Mouse (Mus musculus) hindbrain, embryonic 11.5 days (tissue): ENCODE data around the gene Cyth3. TPM values are rescaled to one million over a fixed set of nuclear protein-coding genes. Genes with fewer than 3 reads are reported as not detected.

ENCODE experiments used
- ATAC-seq: fragments of 200-750 bp; cut with Nextera tagmentation; 2 replicates; pipeline ENCODE4 v1.8.0; 2017; ENCODE audit warnings: mild to moderate bottlenecking, moderate TSS enrichment, moderate library complexity; ENCODE audit not compliant: low FRiP score
- DNase-seq: peaks from one replicate; pipeline ENCODE4 v3.0.0-alpha.2; 2015; ENCODE audit warnings: low spot score
- H3K27ac ChIP-seq: fragments of 300-500 bp; sonication (generic); 2 replicates; pipeline ENCODE4 v1.5.1; 2014; ENCODE audit warnings: mild to moderate bottlenecking, low read depth, low read length
- H3K27me3 ChIP-seq: fragments of 300-500 bp; sonication (generic); 2 replicates; pipeline ENCODE4 v1.6.1; 2014; ENCODE audit warnings: mild to moderate bottlenecking, low read length, moderate library complexity, mixed read lengths; ENCODE audit not compliant: control insufficient read depth, insufficient read depth
- H3K36me3 ChIP-seq: fragments of 300-500 bp; sonication (generic); 2 replicates; pipeline ENCODE4 v1.6.1; 2014; ENCODE audit warnings: mild to moderate bottlenecking, low read length, moderate library complexity, mixed read lengths; ENCODE audit not compliant: control insufficient read depth, insufficient read depth
- H3K4me1 ChIP-seq: fragments of 300-500 bp; sonication (generic); replicated peaks from 2 replicates; pipeline ENCODE4 v1.6.1; 2014; ENCODE audit warnings: low read length, mixed read lengths; ENCODE audit not compliant: control insufficient read depth, insufficient read depth
- H3K4me2 ChIP-seq: fragments of 300-500 bp; sonication (generic); replicated peaks from 2 replicates; pipeline ENCODE4 v1.6.1; 2014; ENCODE audit warnings: mild to moderate bottlenecking, low read depth, low read length
- H3K4me3 ChIP-seq: fragments of 300-500 bp; sonication (generic); 2 replicates; pipeline ENCODE4 v1.5.1; 2014; ENCODE audit warnings: low read depth, low read length
- H3K9ac ChIP-seq: fragments of 300-500 bp; sonication (generic); 2 replicates; pipeline ENCODE4 v1.6.1; 2014; ENCODE audit warnings: low read depth, low read length
- H3K9me3 ChIP-seq: fragments of 300-500 bp; sonication (generic); 2 replicates; pipeline ENCODE4 v1.6.1; 2016; ENCODE audit warnings: low read length; ENCODE audit not compliant: control insufficient read depth
- WGBS: fragments of 180-500 bp; shearing (Covaris S2); extraction: QIAGEN DNeasy Blood & Tissue Kit; methylation state at CpG from one replicate; pipeline ENCODE4 v1.1.7; 2014; 5-methylcytosine and 5-hydroxymethylcytosine counted together
- polyA plus RNA-seq: library from polyadenylated mRNA; unstranded; fragments of >200 nt; fragmentation: Nextera tagmentation; extraction: Ambion mirVana; gene quantifications from 2 replicates; pipeline ENCODE4 v1.2.1, GENCODE M21; 2014

The Cyth3 gene
- polyA plus RNA-seq, 1 experiment from 2014 or later: 30.3 TPM

- H3K27me3 ChIP-seq: no peaks in the 10 kb centered on the region
- no peak overlapping the region for H3K27ac ChIP-seq
- H3K4me1 ChIP-seq: no peaks in the 10 kb centered on the region
- no peak for DNase-seq
- H3K9ac ChIP-seq: no peak overlapping the region
- no peak overlapping the region for H3K4me3 ChIP-seq
- WGBS: 97% methylated on average over 2 of the region's 2 CpGs
- H3K4me2 ChIP-seq: no peak overlapping the region
- no peaks in the 10 kb centered on the region for H3K9me3 ChIP-seq
- H3K36me3 ChIP-seq: no peaks in the 10 kb centered on the region
- ATAC-seq: no peak
These were observed 25.8 kb downstream of the Cyth3 start for GRCm38 (mm10) chr5:143648058-143648457.

- Histone ChIP-seq H3K27me3 (no peaks in the 10 kb centered on the region), H3K27ac (no peak overlapping the region), H3K4me1 (no peaks in the 10 kb centered on the region), H3K9me3 (no peaks in the 10 kb centered on the region), H3K9ac (no peak overlapping the region), H3K36me3 (no peaks in the 10 kb centered on the region), H3K4me3 (no peak overlapping the region), H3K4me2 (no peak overlapping the region)
- DNase-seq (no peak), ATAC-seq (no peak)
- WGBS: 95% methylated on average over 6 of the region's 6 CpGs
These were observed 26.9 kb downstream of the Cyth3 start for GRCm38 (mm10) chr5:143649168-143649567.

- no peak overlapping the region for H3K4me3 ChIP-seq
- no peaks in the 10 kb centered on the region for H3K9me3 ChIP-seq
- no peak for ATAC-seq
- H3K9ac ChIP-seq: no peak overlapping the region
- H3K27ac ChIP-seq: no peak overlapping the region
- no peak overlapping the region for H3K4me2 ChIP-seq
- no peak for DNase-seq
- WGBS: 78% methylated on average over 8 of the region's 8 CpGs
- H3K36me3 ChIP-seq: no peaks in the 10 kb centered on the region
- H3K4me1 ChIP-seq: no peaks in the 10 kb centered on the region; the same call in 1 of the 2 replicates
- no peaks in the 10 kb centered on the region for H3K27me3 ChIP-seq
These were observed 29.8 kb downstream of the Cyth3 start for GRCm38 (mm10) chr5:143651855-143652631.

- Histone ChIP-seq H3K9ac (no peak overlapping the region), H3K36me3 (no peaks in the 10 kb centered on the region), H3K27me3 (no peaks in the 10 kb centered on the region), H3K4me2 (no peak overlapping the region), H3K4me1 (no peaks in the 10 kb centered on the region; the same call in 1 of the 2 replicates), H3K27ac (no peak overlapping the region), H3K9me3 (no peaks in the 10 kb centered on the region), H3K4me3 (no peak overlapping the region)
- DNase-seq: no peak
- 96% methylated on average over 5 of the region's 5 CpGs for WGBS
- no peak for ATAC-seq
These were observed 31.2 kb downstream of the Cyth3 start for GRCm38 (mm10) chr5:143653497-143653896.

- ATAC-seq (no peak), DNase-seq (peak; percentile 29)
- Histone ChIP-seq H3K27ac (0 out of 2 replicates have a peak overlapping the region, but pooled peaks have one; percentile 44), H3K4me2 (no peak overlapping the region), H3K36me3 (no peaks in the 10 kb centered on the region), H3K9me3 (no peaks in the 10 kb centered on the region), H3K27me3 (no peaks in the 10 kb centered on the region), H3K9ac (no peak overlapping the region), H3K4me1 (no peaks in the 10 kb centered on the region; the same call in 1 of the 2 replicates), H3K4me3 (no peak overlapping the region)
- WGBS: 15% methylated on average over 7 of the region's 7 CpGs
These were observed 32.6 kb downstream of the Cyth3 start for GRCm38 (mm10) chr5:143654670-143655510.

GRCm38 (mm10) chr5:143655511-143655943 is 33.3 kb downstream of the Cyth3 start:
- Histone ChIP-seq H3K27me3 (no peaks in the 10 kb centered on the region), H3K9ac (no peak overlapping the region), H3K4me2 (no peak overlapping the region), H3K36me3 (no peaks in the 10 kb centered on the region), H3K4me3 (no peak overlapping the region), H3K27ac (0 out of 2 replicates have a peak overlapping the region, but pooled peaks have one; percentile 30), H3K4me1 (no peaks in the 10 kb centered on the region; the same call in 1 of the 2 replicates), H3K9me3 (no peaks in the 10 kb centered on the region)
- ATAC-seq: no peak
- 50% methylated on average over 4 of the region's 4 CpGs for WGBS
- no peak for DNase-seq

- Histone ChIP-seq H3K9ac (no peak overlapping the region), H3K4me2 (no peak overlapping the region), H3K36me3 (no peaks in the 10 kb centered on the region), H3K4me3 (no peak overlapping the region), H3K9me3 (no peaks in the 10 kb centered on the region), H3K27ac (no peak overlapping the region; the same call in 1 of the 2 replicates), H3K27me3 (no peaks in the 10 kb centered on the region), H3K4me1 (no peaks in the 10 kb centered on the region; the same call in 1 of the 2 replicates)
- no peak for DNase-seq
- 74% methylated on average over 2 of the region's 2 CpGs for WGBS
- no peak for ATAC-seq
These were observed 34.5 kb downstream of the Cyth3 start for GRCm38 (mm10) chr5:143656708-143657245.

- 88% methylated on average over 8 of the region's 8 CpGs for WGBS
- ATAC-seq (no peak), DNase-seq (no peak)
- no peaks in the 10 kb centered on the region for H3K36me3 ChIP-seq
- no peaks in the 10 kb centered on the region for H3K9me3 ChIP-seq
- no peak overlapping the region for H3K4me3 ChIP-seq
- no peak overlapping the region for H3K9ac ChIP-seq
- H3K27me3 ChIP-seq: no peaks in the 10 kb centered on the region
- no peaks in the 10 kb centered on the region; the same call in 1 of the 2 replicates for H3K4me1 ChIP-seq
- no peak overlapping the region for H3K27ac ChIP-seq
- no peak overlapping the region for H3K4me2 ChIP-seq
These were observed 36.8 kb downstream of the Cyth3 start for GRCm38 (mm10) chr5:143659021-143659523.
